Mouse (Mus musculus): ENCODE data around the gene Copz1.

GRCm38 (mm10) chr15:103333738-103334137, 61.2 kb downstream of the Copz1 start:
- TF ChIP-seq GATA1 (IDR thresholded peaks at IDR 0.05; ENCODE audit: low read length) (no peak), TAL1 (IDR thresholded peaks at IDR 0.05; ENCODE audit: low read length) (no peak)

All from erythroblast, embryonic 14.5 days (primary cell).